Mouse (Mus musculus) olfactory bulb, adult 2 months (tissue): Measurements from ENCODE around the gene Daam1.

Experiments used
- CTCF ChIP-seq: fragments of 200-500 bp; IDR thresholded peaks from 2 replicates; pipeline ENCODE4 v1.5.1; 2012; ENCODE audit warnings: low read depth, mild to moderate bottlenecking, low read length, moderate library complexity; ENCODE audit not compliant: insufficient read depth
- POLR2A ChIP-seq: fragments of 200-500 bp; IDR thresholded peaks from 2 replicates; pipeline ENCODE4 v1.6.1; 2012; ENCODE audit warnings: mild to moderate bottlenecking, low read depth, low read length, moderate library complexity; ENCODE audit not compliant: insufficient read depth

DNA sequence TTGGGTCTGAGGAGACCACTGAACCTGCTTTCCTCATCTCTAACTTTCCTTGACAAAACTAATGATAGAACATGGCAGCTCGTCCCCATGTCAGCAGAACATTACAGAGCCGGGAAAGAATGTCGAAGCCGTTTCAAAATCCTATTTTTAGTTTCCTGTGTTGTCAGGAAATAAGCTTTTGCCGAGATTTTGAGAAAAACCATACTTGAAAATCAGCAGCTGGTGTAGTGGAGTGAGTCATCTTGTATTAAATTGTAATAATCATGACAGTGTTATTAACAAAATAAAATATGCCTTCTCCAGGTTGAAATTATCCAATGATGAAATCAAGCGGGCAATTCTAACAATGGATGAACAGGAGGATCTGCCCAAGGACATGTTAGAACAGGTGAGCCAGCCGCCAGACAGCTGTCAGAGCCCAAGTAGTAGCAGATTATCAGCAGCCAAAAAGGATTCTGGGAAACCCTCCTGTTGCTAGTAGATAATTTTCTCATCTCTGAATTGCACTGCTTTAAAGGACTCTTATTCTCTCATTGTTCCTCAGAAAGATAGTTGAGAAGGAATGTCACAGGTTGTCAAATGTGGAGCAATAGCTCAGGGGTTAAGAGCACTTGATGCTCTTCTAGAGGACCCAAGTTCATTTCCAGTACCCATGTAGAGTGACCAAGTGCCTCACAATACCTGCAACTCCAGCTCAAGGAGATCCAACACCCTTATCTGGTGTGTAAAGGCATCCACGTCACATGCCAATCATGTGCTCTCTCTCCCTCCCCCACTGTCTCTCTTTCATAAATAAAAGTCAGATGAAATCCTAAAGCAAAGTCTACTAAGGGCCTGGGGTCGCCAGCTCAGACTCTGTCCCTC is 140.1 kb downstream of the Daam1 start:
- no peak for TF ChIP-seq POLR2A
- TF ChIP-seq CTCF: no peak
